Mouse (Mus musculus) adrenal gland, postnatal 36 days (tissue): ENCODE data around the gene Gm21970. TPM values are rescaled to one million over a fixed set of nuclear protein-coding genes. Genes with fewer than 3 reads are reported as not detected.
A peak's percentile ranks its signal among the peaks of the same experiment; 100 is the strongest.

Experiments used
- DNase-seq, 2 experiments: peaks; one replicate each; pipeline ENCODE4 v3.0.0; 2021; ENCODE audit warnings: mixed read lengths in 1 of 2
- total RNA-seq, 2 experiments: library from RNA; stranded (reverse); gene quantifications; 2 replicates each; pipeline ENCODE4 v1.2.3; 2021

The Gm21970 gene
- total RNA-seq, 2 experiments from 2014 or later = not detected

DNA sequence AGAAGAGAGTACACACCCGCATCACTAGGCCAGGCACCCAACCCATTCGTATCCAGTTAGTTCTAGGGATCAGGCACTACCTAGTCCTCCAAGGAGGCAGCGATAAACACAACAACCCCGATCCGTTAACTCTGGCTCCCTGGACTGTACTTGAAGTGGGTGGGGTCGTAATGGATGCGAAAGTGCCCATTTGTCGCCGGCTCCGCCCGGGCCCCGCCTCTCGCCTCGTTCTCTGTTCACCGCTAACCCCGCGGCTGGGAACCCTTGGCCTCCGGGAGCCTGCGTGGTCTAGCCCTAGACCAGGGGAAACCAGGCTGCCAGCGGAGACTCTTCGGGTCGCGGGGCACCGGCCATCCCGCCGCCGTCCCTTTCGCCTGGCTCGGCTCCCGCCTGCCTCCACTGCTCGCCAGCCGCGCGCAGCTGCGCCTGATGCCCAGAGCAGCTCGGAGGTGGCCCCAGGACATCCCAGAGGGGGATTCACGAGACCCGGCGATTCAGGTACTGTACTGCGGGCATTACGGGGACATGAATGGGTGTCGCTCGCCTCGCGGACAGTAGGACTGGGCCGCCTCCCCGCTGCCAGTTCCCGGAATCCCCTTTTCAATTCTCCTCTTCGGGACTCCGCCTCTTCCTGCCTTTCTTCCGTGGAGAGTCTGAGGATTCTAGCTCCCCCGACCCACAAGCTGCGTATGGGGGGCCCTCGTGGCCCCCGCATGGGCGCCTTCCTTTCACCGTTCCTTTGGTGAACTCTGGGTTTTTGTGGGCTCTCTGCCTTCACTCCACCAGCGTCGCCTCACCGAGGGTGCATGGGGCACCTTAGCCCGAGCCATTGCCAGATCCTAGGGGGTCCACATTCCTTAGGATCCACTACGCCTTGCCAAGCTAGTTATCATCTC, 18.7 kb upstream of the Gm21970 start, which contains the start of gene Ifnar2:
Ifnar2 (plus strand) TSS at position 207 of the 896 bp plus-strand sequence.
- peak; percentile 92 to 93 for DNase-seq

- no peak for DNase-seq
These were observed 17.9 kb upstream of the Gm21970 start for GRCm38 (mm10) chr16:91373473-91374252.

DNA sequence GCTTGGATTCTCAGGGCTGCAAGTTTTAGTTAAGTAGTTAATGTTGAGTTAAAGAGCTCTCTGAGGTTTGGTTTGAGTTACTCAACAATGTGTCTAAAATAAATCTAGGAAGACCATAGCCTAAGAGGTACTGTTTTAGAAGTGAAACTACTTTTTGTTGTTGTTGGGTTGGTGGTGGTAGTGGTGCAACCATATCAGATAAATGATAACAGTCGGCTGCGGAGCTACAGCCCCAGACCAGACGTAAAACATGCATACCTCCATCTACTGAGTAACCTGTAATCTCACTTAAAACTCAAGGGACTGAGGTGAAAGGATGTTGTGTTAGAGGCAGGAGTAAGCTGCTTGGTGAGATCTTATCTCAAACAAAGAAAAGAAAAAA, 17.3 kb upstream of the Gm21970 start:
- DNase-seq = no peak

- DNase-seq = no peak
These were observed 14.8 kb upstream of the Gm21970 start for GRCm38 (mm10) chr16:91376701-91377100.

DNA sequence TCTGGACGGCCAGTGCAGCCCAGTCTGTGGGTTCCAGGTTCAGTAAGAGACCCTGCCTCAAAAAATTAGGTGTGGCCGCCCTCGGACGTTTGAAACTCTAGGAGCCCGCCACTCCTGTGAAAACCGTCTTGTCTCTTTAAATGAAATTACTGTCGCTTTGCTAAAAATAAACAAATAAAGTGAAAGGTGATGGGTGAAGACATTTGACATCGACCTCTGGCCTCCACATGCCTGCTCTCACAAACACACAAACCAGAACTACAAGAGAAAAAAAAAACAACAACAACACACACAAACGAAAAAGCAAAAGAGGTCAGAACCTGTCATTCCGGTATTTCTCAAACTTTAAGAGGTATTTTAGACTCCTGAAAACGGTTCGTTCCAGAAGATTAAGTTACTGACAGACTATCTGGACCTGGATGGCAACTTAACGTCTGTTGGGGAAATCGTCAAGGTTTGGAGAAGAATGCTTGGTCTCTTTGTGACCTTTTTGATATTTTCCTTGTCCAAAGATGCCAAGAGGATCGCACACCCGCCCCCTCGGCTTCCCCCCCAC, 13.0 kb upstream of the Gm21970 start:
- DNase-seq = no peak

DNA sequence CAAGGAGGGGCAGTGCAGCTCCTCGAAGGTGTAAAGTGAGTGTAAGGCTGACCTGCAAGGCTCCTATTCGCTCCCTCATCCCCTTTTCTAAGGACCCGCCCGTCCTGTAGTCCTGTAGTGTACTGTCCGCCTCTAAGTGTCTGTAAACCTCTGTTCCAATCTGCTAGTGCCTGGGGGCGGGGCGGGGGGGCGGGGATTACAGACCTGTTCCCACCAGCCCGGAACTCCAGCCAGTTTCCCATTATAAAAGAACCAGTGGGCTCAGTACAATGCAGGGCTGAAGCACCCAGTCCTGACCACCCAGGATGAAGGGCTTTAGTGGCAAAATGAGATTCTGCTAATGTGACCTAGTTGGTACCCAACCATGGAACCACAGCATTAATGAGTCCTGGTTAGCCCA, 12.5 kb upstream of the Gm21970 start:
- DNase-seq = no peak

GRCm38 (mm10) chr16:91379412-91379811, 12.1 kb upstream of the Gm21970 start:
- DNase-seq = no peak

GRCm38 (mm10) chr16:91380151-91380550, 11.4 kb upstream of the Gm21970 start:
- DNase-seq = no peak

DNA sequence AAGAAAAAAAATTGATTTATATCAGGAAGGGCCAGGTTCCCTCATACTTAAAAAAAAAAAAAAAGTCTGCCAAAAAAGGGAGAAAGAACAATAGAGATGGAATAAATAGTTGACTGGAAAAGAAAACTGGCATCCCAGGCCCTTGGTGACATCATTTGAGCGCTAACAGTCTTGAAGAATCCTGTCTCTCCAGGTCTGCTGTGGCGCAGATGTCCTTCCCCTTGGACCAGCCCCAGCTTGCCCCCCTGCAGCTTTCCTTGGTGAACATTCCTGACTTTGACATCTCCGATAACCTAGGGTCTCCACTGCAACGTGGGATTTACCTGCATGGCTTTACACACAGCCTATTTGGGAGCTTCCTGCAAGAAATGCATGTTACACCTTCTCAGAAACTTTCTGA, 9.9 kb upstream of the Gm21970 start:
- peak in 1 of 2 experiments; percentile 22 for DNase-seq

DNA sequence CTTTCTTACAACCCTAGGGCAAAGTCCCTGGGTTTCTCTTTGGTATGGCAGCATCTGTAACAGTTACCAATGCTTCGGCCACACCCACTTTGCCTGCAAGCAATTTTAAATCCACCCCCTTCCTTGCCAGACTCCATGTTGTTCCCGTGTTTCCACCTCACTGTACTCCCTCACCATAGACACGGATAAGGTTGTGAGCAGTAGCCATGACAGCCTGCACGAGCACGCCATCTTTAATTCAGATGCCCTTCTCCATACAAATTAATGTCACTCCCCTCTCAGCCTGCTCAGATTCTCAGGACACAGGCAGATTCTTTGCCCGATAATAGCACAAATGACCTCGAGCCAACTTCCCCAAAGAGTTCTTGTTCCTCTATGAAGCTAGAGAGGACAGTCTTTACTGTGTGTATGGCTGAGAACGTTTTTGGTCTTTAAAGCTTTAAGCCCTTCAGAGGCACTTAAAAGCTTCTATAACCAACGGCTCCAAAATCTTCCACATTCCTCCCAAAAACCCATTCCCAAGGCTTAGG, 9.2 kb upstream of the Gm21970 start:
- DNase-seq = no peak

DNA sequence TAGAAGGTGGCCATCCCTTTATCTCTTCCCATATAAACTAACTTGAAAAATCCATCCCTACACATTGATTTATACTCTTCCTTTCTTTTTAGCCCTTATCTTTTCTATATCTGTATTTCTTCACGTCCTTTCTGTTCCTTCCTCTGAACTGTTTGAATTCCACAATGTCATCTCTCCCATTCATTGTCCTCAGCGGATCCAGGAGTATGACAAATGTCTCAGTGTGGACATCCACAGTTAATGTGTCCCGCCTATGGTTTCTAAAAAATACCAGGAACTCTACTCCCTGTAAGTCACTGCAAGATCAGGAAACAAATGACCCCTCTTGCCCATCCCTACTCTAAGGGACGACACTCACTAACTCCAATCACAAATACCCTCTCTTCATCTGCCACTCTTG, 7.3 kb upstream of the Gm21970 start:
- no peak for DNase-seq

GRCm38 (mm10) chr16:91385621-91386020, 5.9 kb upstream of the Gm21970 start:
- no peak for DNase-seq

- DNase-seq = no peak
These were observed 5.0 kb upstream of the Gm21970 start for GRCm38 (mm10) chr16:91386419-91387120.

DNA sequence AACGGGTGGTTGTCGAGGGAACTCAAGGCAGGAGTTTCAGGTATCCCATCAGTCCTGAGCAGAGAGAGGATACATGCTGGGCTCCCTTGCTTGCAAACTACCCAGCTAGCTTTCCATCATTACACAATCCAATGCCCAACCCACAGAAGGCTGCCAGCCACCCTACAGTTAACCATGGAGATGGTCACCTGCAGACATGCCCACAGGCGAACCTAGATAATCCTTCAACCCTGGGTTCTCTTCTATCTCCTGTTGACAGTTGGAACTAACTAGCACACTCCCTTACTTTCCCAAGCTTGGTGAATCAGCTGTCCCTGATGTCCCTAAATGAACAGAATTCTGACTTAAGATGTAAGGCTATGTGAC, 4.4 kb upstream of the Gm21970 start:
- no peak for DNase-seq

GRCm38 (mm10) chr16:91390100-91390499, 1.4 kb upstream of the Gm21970 start:
- no peak for DNase-seq

DNA sequence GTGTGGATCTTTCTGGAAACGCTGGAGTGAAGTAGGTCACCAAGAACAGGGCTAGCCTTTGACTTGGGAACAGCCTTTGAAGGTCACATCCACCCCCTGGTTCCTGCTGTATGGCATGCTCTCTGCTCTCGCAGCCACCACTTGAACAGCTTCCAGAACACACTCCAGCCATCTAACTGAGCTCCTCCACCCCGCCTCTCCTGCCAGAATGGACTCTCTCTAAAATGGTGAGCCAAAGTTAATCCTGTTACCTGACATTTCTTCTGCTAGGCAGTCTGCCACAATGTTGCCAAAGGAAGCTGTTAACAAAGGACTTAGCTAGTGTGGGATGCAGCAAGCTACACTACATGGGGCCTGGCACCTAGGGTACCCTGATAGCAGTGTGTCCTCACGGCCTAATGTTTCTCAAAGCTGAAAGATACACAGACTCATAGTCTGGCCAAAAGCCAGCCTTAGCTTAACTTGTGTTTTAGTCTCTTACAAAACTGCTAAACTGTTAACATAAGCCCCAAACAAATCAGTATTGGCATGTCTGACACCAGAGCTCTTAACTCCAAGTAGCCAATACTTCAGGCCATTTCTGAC, 3.4 kb downstream of the Gm21970 start:
- DNase-seq = no peak

DNA sequence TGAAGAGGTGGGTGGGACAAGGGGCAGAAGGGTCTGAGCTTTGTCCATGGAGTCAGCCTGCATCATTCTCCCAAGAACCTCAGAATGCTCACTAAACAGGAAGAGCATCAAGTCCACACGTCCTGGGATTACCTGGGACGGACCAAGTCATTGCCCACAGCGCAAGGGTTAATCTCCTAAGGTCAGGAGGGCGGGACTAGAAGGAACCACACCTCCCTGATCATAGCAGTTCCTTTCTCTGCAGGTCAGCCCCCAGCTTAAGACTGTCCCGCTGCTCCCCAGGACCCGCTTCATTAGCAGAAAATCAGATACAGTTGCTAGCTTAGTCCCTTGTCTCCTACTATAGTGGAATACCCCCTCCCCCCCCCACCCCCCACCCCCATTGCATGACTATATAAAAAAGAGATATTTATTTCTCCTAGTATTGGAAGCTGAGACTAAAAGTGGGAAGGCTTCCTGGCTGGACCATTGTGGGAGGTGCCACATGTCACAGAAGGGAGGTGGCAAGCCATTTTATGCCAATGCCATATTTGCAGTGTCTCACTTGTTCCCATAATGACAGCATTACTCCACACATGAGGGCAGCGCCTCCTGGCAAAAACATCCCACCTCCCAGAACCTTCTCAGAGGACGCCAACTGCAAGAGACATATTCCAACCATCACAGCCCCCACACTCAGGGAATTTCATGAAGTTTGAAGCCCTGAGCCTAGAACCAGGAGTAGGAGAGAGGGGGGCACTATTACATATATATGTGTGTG, 4.3 kb downstream of the Gm21970 start:
- DNase-seq = no peak

DNA sequence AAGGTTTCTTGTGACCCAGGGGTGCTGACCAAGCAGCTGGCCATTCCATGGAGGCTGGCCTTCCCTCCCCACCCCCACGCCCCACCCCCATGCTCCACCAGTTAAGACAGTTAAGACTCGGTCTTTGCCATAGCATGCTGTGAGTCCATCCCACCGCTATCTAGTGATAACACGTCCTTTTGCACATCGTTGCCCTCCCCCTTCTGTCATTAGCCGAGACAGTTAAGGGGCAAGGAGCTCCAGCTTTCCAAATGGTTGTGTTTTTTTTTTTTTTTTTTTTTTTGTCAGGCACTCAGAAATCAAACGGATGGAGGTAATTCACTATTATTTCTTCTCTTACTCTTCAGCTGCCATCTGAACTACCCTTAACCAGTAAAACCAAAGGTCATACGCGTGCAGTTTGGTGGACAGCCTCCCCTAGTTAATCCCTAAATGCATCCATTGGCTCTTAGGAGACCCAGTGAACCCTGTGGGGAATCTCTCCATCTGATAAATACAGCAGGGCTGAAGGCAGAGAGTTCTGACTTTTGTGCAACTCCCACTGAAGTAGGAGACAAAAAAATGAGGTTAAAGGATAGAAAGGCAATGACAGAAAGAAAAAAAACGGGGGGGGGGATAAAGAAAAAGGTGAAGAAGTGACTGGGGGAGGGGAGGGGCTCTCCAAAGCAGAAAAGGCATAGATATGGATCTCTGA, 5.5 kb downstream of the Gm21970 start:
- no peak for DNase-seq

DNA sequence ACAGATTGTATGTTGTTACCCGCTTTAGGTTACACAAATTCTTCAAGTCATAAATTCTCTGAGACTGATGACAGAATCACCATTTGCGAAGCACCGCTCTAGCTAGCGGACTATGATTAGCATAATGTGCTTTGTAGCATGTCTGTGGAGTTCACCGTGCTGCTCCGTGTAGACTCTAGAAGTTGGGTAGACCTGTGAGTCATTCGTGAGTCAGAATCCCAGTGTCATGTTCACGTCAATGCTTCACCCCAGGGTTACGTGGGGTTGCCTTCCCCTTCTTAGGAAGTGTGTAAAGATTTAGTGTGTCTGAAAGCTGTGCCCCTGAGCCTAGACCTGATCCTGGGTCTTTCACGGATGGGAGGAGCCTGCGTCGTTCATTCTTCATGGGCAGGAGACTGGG, 6.5 kb downstream of the Gm21970 start:
- DNase-seq = peak; percentile 62 to 65

DNA sequence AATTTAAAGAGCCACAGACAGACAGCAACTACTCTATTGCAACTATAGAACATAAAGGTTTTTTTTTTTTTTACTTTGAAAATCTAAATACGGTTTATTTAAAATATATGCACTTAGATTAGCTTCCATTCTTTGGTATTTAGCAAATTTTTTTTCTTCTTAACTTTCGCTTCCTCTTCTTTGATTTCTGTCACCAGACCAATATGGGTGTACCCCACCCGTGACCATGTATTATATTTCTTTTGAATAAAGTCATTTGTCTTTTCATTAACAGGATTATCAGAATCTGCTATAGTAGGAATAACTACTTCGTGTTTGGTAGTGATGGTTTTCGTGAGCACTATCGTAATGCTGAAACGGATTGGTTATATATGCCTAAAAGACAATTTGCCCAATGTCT, 7.4 kb downstream of the Gm21970 start:
- no peak for DNase-seq
